Mouse (Mus musculus): ENCODE results near the gene Wipf2. TPM values are rescaled to one million over a fixed set of nuclear protein-coding genes. Genes with fewer than 3 reads are reported as not detected.
A peak's percentile ranks its signal among the peaks of the same experiment; 100 is the strongest.

The Wipf2 gene
- polyA plus RNA-seq, 1 experiment from 2014 or later: 3.8 TPM

DNA sequence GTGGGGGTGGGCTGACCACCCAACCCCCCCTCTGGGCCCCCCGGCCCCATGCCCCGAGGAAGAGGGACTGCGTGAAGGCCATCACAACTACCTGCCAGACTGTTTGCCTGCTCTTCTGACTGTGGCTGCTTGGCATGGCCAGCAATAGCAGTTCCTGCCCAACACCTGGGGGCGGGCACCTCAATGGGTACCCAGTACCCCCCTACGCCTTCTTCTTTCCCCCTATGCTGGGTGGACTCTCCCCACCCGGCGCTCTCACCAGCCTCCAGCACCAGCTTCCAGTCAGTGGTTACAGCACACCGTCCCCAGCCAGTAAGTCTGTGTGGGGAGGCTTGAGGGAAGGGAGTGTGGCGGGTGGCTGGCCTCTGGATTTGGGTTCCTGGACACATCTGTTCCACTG, 87.0 kb downstream of the Wipf2 start:
- no peak overlapping the region for H3K9ac ChIP-seq (ENCODE audit: low read depth, low read length)
- no peaks in the 10 kb centered on the region for H3K27me3 ChIP-seq (ENCODE audit: control insufficient read depth, insufficient read depth, low read length)
- no peak overlapping the region for H3K27ac ChIP-seq (ENCODE audit: low read depth, low read length)
- H3K4me1 ChIP-seq (ENCODE audit: control insufficient read depth, insufficient read depth, low read length): peaks cover 79% of the 10 kb centered on the region
- H3K9me3 ChIP-seq (replicated peaks; ENCODE audit: control insufficient read depth, low read length): no peaks in the 10 kb centered on the region
- H3K4me3 ChIP-seq (ENCODE audit: low read depth, low read length): no peak overlapping the region
- no peak for ATAC-seq (replicated peaks; ENCODE audit: insufficient number of reproducible peaks, low FRiP score, low TSS enrichment)
- H3K4me2 ChIP-seq: no peak overlapping the region
- WGBS (ENCODE audit: insufficient replicate concordance): 87% methylated on average over 9 of the region's 9 CpGs
- H3K36me3 ChIP-seq (ENCODE audit: control insufficient read depth, insufficient read depth, low read length): peaks cover 4% of the 10 kb centered on the region; the same call in 1 of the 2 replicates

DNA sequence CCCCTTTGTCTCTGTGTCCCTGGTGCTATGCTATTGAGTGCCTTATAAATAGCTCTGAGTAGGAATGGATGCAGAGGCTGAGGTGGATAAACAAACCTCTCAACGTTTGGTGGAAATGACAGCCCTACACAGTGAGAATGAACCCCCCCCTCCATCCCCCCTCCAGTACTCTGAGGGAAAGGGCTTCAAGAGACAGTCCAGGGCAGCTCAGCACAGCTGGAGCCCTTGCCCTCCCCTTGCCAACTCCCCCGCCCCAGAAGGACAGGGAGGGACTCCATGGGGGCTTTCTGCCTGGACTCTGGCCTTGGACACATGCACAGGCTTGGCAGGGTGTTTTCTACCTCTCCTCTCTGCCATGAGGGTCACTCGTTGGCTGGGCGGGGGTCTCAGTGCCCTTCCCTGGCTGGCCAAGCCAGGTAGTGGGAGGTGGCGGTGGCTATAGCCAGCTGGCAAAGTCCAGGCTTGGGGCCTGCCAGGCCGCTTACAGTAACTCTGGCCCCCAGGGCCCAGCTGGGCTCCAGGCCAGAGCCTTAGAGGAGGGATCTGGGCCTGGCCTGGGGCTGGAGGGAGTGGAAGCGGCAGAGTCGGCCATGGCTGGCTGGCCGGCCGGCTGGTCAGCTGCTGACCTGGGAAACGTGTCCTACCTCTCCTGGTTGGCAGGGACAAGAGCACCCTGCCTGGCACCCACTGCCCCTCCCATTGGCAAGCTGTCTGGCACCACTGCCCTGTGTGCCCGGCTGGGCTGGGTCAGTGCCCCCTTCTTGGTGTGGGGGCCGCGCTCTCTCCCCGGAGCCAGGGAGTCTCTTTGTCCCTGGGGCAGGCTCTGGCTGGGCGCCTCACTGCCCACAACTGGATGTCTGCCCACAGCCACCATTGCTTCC, 87.8 kb downstream of the Wipf2 start:
- Histone ChIP-seq H3K9me3 (replicated peaks; ENCODE audit: control insufficient read depth, low read length) (no peaks in the 10 kb centered on the region), H3K4me2 (peak overlapping the region; percentile 7; the same call in 1 of the 2 replicates), H3K27me3 (ENCODE audit: control insufficient read depth, insufficient read depth, low read length) (no peaks in the 10 kb centered on the region), H3K27ac (ENCODE audit: low read depth, low read length) (peak overlapping the region; percentile 42), H3K9ac (ENCODE audit: low read depth, low read length) (0 out of 2 replicates have a peak overlapping the region, but pooled peaks have one; percentile 12), H3K4me3 (ENCODE audit: low read depth, low read length) (no peak overlapping the region), H3K4me1 (ENCODE audit: control insufficient read depth, insufficient read depth, low read length) (peaks cover 77% of the 10 kb centered on the region), H3K36me3 (ENCODE audit: control insufficient read depth, insufficient read depth, low read length) (peaks cover 4% of the 10 kb centered on the region; the same call in 1 of the 2 replicates)
- ATAC-seq (replicated peaks; ENCODE audit: insufficient number of reproducible peaks, low FRiP score, low TSS enrichment): no peak
- 64% methylated on average over 16 of the region's 16 CpGs for WGBS (ENCODE audit: insufficient replicate concordance)

- Histone ChIP-seq H3K9ac (ENCODE audit: low read depth, low read length) (no peak overlapping the region), H3K4me1 (ENCODE audit: control insufficient read depth, insufficient read depth, low read length) (peaks cover 75% of the 10 kb centered on the region), H3K4me3 (ENCODE audit: low read depth, low read length) (no peak overlapping the region), H3K9me3 (replicated peaks; ENCODE audit: control insufficient read depth, low read length) (no peaks in the 10 kb centered on the region), H3K27me3 (ENCODE audit: control insufficient read depth, insufficient read depth, low read length) (no peaks in the 10 kb centered on the region), H3K36me3 (ENCODE audit: control insufficient read depth, insufficient read depth, low read length) (peaks cover 4% of the 10 kb centered on the region), H3K4me2 (no peak overlapping the region), H3K27ac (ENCODE audit: low read depth, low read length) (no peak overlapping the region)
- no peak for ATAC-seq (replicated peaks; ENCODE audit: insufficient number of reproducible peaks, low FRiP score, low TSS enrichment)
- 67% methylated on average over 1 of the region's 1 CpGs for WGBS (ENCODE audit: insufficient replicate concordance)
Measured at GRCm38 (mm10) chr11:98952111-98952510, 88.7 kb downstream of the Wipf2 start.

DNA sequence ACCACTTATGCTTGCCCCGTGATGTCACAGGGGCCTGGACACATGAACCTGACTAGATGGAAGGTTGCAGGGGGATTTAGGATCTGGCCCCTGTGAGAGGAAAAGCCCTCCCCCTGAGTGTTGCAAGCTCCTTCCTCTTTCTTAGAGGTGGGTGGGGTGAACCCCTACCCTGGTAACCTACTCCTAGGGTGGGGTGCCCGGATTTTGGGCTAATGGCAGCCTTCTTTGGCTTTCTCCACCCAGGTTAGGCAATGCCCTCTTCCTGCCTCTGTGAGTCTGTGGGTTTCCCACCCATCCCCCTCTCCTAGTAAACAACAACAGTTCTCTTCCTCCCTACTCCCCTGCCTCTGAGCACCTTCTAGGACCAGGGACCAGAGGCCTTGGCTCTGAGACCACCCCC, 89.3 kb downstream of the Wipf2 start:
- H3K4me2 ChIP-seq: no peak overlapping the region
- H3K27me3 ChIP-seq (ENCODE audit: control insufficient read depth, insufficient read depth, low read length): no peaks in the 10 kb centered on the region
- 59% methylated on average over 2 of the region's 2 CpGs for WGBS (ENCODE audit: insufficient replicate concordance)
- H3K36me3 ChIP-seq (ENCODE audit: control insufficient read depth, insufficient read depth, low read length): peaks cover 4% of the 10 kb centered on the region
- peaks cover 69% of the 10 kb centered on the region for H3K4me1 ChIP-seq (ENCODE audit: control insufficient read depth, insufficient read depth, low read length)
- H3K9me3 ChIP-seq (replicated peaks; ENCODE audit: control insufficient read depth, low read length): no peaks in the 10 kb centered on the region
- H3K4me3 ChIP-seq (ENCODE audit: low read depth, low read length): no peak overlapping the region
- no peak for ATAC-seq (replicated peaks; ENCODE audit: insufficient number of reproducible peaks, low FRiP score, low TSS enrichment)
- no peak overlapping the region for H3K9ac ChIP-seq (ENCODE audit: low read depth, low read length)
- no peak overlapping the region for H3K27ac ChIP-seq (ENCODE audit: low read depth, low read length)

GRCm38 (mm10) chr11:98953361-98953760, 89.9 kb downstream of the Wipf2 start:
- H3K36me3 ChIP-seq (ENCODE audit: control insufficient read depth, insufficient read depth, low read length): peaks cover 4% of the 10 kb centered on the region
- H3K4me2 ChIP-seq: no peak overlapping the region; the same call in 1 of the 2 replicates
- H3K4me3 ChIP-seq (ENCODE audit: low read depth, low read length): no peak overlapping the region
- H3K9me3 ChIP-seq (replicated peaks; ENCODE audit: control insufficient read depth, low read length): no peaks in the 10 kb centered on the region
- no peaks in the 10 kb centered on the region for H3K27me3 ChIP-seq (ENCODE audit: control insufficient read depth, insufficient read depth, low read length)
- 14% methylated on average over 2 of the region's 2 CpGs for WGBS (ENCODE audit: insufficient replicate concordance)
- no peak for ATAC-seq (replicated peaks; ENCODE audit: insufficient number of reproducible peaks, low FRiP score, low TSS enrichment)
- peaks cover 63% of the 10 kb centered on the region for H3K4me1 ChIP-seq (ENCODE audit: control insufficient read depth, insufficient read depth, low read length)
- no peak overlapping the region for H3K9ac ChIP-seq (ENCODE audit: low read depth, low read length)
- peak overlapping the region; percentile 78 for H3K27ac ChIP-seq (ENCODE audit: low read depth, low read length)

GRCm38 (mm10) chr11:98953835-98954320, 90.4 kb downstream of the Wipf2 start:
- Histone ChIP-seq H3K4me3 (ENCODE audit: low read depth, low read length) (no peak overlapping the region), H3K9ac (ENCODE audit: low read depth, low read length) (peak overlapping the region; percentile 13; the same call in 1 of the 2 replicates), H3K9me3 (replicated peaks; ENCODE audit: control insufficient read depth, low read length) (no peaks in the 10 kb centered on the region), H3K4me2 (peak overlapping the region; percentile 47), H3K27ac (ENCODE audit: low read depth, low read length) (peak overlapping the region; percentile 78), H3K4me1 (ENCODE audit: control insufficient read depth, insufficient read depth, low read length) (peaks cover 62% of the 10 kb centered on the region), H3K36me3 (ENCODE audit: control insufficient read depth, insufficient read depth, low read length) (peaks cover 4% of the 10 kb centered on the region), H3K27me3 (ENCODE audit: control insufficient read depth, insufficient read depth, low read length) (no peaks in the 10 kb centered on the region)
- 20% methylated on average over 13 of the region's 13 CpGs for WGBS (ENCODE audit: insufficient replicate concordance)
- ATAC-seq (replicated peaks; ENCODE audit: insufficient number of reproducible peaks, low FRiP score, low TSS enrichment): 0 out of 2 replicates have a peak, but pooled peaks have one; percentile 1

DNA sequence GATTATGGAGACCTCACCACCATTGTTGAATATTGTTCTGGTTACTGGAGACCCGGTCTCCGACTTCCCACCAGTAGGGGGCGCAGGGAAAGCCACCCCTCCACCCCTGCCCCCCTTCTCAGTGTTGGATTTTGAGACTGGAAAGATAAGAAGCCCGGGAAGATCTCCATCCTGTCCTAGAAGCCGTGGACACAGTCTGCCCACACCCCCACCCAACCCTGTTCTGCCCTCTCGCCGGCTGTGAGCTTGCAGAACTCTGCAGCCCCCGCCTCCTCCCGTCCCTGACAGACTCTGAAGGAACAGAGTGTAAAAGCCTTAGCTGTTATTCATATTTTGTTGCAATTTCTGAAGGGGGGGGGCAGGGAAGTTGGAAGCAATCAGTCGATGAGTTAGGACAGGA, 90.9 kb downstream of the Wipf2 start:
- H3K4me1 ChIP-seq (ENCODE audit: control insufficient read depth, insufficient read depth, low read length): peaks cover 64% of the 10 kb centered on the region

More for the DNA sequence above, 90.9 kb downstream of the Wipf2 start:
- Histone ChIP-seq H3K27me3 (ENCODE audit: control insufficient read depth, insufficient read depth, low read length) (no peaks in the 10 kb centered on the region), H3K36me3 (ENCODE audit: control insufficient read depth, insufficient read depth, low read length) (peaks cover 4% of the 10 kb centered on the region), H3K9me3 (replicated peaks; ENCODE audit: control insufficient read depth, low read length) (no peaks in the 10 kb centered on the region), H3K9ac (ENCODE audit: low read depth, low read length) (peak overlapping the region; percentile 13; the same call in 1 of the 2 replicates), H3K27ac (ENCODE audit: low read depth, low read length) (peak overlapping the region; percentile 78), H3K4me3 (ENCODE audit: low read depth, low read length) (no peak overlapping the region), H3K4me2 (peak overlapping the region; percentile 47)
- ATAC-seq (replicated peaks; ENCODE audit: insufficient number of reproducible peaks, low FRiP score, low TSS enrichment): peak; percentile 55
- WGBS (ENCODE audit: insufficient replicate concordance): 5% methylated on average over 10 of the region's 10 CpGs

All from heart, embryonic 11.5 days (tissue).